Mouse (Mus musculus) frontal cortex, postnatal 36 days (tissue): ENCODE results near the gene Tnrc6b.

Experiments
- DNase-seq, 2 experiments: peaks; one replicate each; pipeline ENCODE4 v3.0.0; 2022; ENCODE audit warnings: low spot score in 2 of 2

The Tnrc6b gene

DNA sequence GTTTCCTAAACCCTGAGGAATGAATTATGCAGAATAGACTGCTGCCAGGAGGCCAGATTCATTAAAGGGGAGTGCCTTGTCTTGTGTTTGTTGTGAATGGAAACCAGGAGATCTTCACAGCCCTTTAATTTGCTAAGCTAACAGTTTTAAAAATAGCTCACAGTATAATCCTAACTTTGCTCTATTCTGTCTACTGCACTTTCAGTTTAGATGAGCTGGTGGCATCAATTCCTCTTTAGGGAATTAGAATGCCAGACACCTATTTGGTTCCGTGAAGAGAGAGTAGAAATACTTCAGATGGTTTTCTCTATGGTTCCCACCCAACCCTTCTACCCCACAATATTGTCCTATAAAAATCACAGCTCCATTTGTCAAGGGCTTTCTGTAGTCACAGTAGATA, 74.6 kb downstream of the Tnrc6b start:
- DNase-seq, result no peak

- no peak for DNase-seq
These were observed 76.6 kb downstream of the Tnrc6b start for GRCm38 (mm10) chr15:80787746-80788145.

DNA sequence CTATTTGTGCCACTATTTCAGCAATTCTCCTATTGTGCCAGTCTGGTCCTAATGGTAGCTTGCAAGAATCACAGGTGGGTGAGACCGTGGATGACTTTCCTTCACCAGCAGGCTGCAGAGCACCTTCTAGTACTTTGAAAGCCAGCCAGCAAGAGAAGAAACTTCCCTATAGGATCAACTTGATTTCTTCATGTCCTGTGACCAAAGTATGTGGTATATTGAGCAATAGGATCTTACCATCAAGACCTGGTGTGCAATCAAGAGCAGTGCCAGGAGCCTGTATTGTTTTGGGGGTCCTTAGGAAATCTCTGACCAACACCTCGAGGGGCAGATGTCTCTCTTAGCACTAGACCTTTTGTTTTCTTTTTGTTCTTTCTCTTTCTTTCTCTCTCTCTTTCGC, 81.4 kb downstream of the Tnrc6b start:
- DNase-seq, result no peak

GRCm38 (mm10) chr15:80795076-80795475, 84.0 kb downstream of the Tnrc6b start:
- DNase-seq, result no peak

DNA sequence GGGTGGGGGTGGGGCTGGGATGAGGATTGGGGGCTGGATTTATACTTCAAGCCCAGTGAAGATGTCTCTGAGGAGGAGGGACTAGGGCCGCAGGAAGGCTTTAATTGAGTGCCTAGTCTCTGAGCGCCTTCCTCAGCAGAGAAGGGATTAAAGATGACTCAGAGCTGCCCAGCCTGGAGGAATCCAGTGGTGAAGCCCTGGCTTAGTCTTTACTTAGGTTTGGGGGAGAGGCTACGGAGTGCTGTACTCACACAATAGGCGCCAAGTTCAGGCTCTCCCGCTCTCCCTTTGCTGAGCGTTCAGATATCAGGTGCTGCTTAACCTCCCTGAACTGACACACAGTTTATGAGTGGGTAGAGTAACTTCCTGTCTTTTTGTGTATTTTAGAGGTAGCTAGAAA, 86.6 kb downstream of the Tnrc6b start:
- DNase-seq, result peak; percentile 24 to 29

DNA sequence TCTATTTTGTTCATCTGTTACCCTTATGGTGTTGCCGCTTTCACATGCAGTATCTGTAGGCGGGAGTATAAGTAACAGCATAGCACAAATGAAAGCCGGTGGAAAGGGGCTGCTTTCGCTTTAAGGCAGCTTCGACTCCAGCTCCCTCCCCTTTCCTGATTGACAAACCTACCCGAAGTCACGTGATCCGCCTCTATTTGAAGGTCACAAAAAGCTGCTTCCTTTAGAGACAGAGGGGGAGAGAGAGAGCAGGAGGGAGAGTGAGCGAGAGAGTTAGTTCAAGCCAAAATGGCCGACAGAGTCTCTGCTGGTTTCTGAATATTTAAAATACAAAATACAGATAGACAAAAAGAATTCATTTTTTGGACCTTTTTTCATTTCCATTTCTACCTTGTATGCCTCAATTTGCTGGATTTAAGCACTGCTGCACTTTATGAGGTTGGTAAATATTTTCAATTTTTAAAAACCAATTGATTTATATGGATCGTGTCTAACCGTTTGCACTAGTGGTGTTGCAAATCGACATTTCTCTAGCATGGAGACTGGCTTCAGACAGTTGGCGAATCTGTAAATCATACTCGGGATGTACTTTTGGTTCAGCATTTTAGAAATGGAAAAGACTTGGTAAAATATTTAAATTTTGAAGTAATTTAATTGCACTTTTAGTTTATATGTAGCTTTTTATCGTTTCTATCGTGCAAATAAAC, 87.4 kb downstream of the Tnrc6b start:
- peak; percentile 89 to 95 for DNase-seq

GRCm38 (mm10) chr15:80799074-80799633, 88.0 kb downstream of the Tnrc6b start:
- DNase-seq, result peak; percentile 42 to 47

GRCm38 (mm10) chr15:80799634-80800137, 88.6 kb downstream of the Tnrc6b start:
- peak; percentile 44 to 63 for DNase-seq

DNA sequence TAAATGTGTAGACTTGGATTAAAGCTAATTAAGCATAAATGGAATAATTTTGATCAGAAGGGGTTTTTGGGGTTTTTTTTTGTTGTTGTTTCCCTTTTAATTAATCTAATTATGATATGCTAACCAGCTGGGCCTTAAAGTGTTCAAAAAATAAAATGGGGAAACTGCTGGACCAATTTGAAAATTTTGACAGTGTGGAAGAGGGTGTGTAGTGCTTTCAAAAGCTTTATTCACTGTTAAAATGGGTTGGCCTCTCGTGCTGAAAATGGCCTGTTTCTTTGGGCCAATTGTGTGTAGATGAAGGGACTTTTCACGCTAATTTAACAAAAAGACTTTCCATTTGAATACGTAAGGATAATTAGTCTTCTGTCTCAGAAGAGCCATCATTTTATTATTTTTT, 89.1 kb downstream of the Tnrc6b start:
- DNase-seq, result no peak

GRCm38 (mm10) chr15:80800765-80801164, 89.7 kb downstream of the Tnrc6b start:
- no peak for DNase-seq

DNA sequence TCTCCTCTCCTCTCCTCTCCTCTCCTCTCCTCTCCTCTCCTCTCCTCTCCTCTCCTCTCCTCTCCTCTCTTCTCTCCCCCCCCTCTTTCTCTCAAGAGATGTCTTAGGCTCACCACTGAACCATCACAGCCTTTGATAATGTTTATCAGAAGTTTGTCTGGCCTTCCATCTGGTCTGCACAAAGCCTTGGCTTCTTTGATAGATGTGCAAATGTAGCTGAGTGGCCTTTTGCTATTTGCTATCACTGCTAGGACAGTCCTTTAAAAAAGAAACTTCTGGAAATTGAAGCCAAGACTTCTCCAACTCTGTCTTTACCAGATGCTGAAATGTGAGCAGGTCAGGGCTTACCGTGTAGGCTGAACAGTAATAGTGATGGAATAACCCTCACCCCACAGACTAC, 90.5 kb downstream of the Tnrc6b start:
- DNase-seq, result no peak

GRCm38 (mm10) chr15:80807162-80807561, 96.0 kb downstream of the Tnrc6b start:
- no peak for DNase-seq

DNA sequence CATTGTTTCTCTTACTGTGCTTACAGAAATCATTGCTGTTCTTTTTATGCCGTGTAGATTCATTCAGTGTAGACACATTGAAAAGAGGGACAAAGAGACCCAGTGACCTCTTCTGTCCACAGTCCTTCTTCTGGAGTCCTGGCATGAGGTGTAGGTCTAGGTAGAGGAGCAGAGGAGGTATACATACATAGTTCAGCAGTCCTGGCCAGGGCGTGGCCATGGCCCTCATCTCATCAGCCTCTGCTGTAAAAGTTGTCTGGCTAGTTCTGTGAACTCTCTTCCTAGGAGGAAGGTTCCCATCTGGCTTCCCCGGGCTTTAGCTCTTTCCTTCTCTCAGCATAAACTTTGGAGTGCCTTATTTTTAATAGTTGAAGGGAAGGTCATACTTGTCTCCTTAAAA, 99.1 kb downstream of the Tnrc6b start:
- no peak for DNase-seq

GRCm38 (mm10) chr15:80812840-80813239, 101.7 kb downstream of the Tnrc6b start:
- no peak for DNase-seq

DNA sequence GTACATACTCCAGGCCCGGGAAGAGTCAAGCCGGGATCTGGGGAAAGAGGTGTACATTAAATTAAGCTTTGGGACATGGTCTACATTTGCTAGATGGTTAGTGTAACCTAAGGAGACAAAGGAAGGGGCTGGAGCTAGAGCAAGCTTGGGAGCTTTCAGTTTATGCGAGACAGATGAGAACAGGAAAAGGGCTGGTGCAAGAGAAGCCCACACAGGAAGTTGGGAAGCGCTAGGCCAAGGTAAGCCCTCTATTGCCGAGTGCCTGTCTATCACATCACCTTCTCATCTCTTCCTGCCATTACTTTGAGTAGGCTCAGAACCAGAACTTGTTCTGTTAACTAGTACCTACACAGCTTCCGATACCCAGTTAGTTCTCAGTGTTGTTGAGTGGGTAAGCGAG, 103.7 kb downstream of the Tnrc6b start:
- no peak for DNase-seq

GRCm38 (mm10) chr15:80822276-80822675, 111.2 kb downstream of the Tnrc6b start:
- no peak for DNase-seq

- no peak for DNase-seq
These were observed 120.1 kb downstream of the Tnrc6b start for GRCm38 (mm10) chr15:80831170-80831569.

GRCm38 (mm10) chr15:80832808-80833207, 121.7 kb downstream of the Tnrc6b start:
- no peak for DNase-seq

DNA sequence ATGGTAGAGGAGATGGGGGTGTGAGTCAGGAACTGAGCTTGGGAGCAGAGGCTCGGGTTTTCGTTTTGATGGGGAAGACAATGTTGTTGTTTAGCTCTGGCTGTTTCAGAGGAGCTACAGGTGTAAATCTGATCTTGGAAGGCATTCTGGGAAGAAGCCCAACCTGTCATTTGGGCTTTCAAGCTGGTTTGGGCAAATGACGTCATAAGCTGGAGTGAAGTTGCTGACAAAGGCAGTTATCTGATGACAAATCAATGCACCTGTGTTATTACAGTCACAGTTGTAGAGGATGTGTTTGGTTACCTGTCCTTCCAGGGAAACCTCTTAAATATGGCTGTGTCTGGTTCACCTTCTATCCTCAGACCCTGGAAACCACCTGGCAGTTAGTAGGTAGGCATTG, 125.1 kb downstream of the Tnrc6b start:
- DNase-seq, result no peak

GRCm38 (mm10) chr15:80838836-80839235, 127.7 kb downstream of the Tnrc6b start:
- no peak for DNase-seq

- DNase-seq, result no peak
These were observed 128.7 kb downstream of the Tnrc6b start for GRCm38 (mm10) chr15:80839653-80840420.

GRCm38 (mm10) chr15:80844262-80844661, 133.1 kb downstream of the Tnrc6b start:
- no peak for DNase-seq

DNA sequence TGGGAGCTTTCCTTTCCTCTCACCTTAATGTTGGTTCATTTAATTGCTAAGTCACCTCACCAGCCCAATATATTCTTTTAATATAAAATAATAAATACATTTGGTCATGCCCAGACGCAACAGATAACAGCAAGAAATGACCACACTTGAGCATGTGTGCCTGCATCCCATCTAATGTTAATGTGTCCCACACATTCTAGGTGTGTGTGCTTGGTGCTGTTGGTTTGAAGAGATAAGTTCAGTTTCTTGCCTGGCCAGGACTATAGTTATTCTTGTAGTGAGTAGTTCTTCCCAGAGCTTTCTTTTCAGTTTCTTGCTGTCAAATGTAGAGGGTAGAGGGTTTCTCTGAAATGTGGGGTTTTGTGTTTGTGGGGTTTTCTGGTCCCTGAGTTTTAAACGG, 133.8 kb downstream of the Tnrc6b start:
- DNase-seq, result no peak
